Mouse (Mus musculus): ENCODE results near the gene Prm2. TPM values are rescaled to one million over a fixed set of nuclear protein-coding genes. Genes with fewer than 3 reads are reported as not detected.

Gene Prm2
- polyA plus RNA-seq (2011; ENCODE audit: insufficient read depth, insufficient read length, low read depth, missing spikeins): not detected in 2 replicates

DNA sequence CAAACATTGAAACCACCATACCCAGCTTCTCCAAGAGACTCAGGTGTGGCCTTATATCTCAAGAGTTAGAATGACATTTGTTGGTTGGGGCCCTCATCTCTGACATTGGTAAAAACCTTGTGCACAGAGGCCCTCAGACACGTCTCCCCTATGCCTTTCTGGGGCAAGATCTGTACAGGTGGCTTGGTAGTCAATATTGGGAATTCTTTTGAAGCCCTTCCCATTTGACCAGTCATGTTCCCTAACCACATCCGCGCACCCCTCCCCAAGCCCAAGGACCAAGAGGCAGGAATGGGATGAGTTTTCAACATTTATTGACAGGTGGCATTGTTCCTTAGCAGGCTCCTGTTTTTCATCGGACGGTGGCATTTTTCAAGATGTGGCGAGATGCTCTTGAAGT lies at the start of gene Prm2:
Prm2 (minus strand) TSS at position 101 of the 400 bp plus-strand sequence.
- H3K9me3 ChIP-seq (replicated peaks; ENCODE audit: control insufficient read depth, insufficient read depth, low read length, poor library complexity, severe bottlenecking): no peaks in the 10 kb centered on the region
- H3K4me1 ChIP-seq (ENCODE audit: control insufficient read depth, insufficient read depth, low read length): no peaks in the 10 kb centered on the region
- no peak within 1 kb of the TSS for H3K4me3 ChIP-seq (ENCODE audit: low read depth, low read length)
- no peak within 1 kb of the TSS for H3K27ac ChIP-seq (ENCODE audit: insufficient read depth, low read length)
- TF ChIP-seq POLR2A (IDR thresholded peaks at IDR 0.05; ENCODE audit: insufficient read depth, low read length): no peak
- TF ChIP-seq CTCF (IDR thresholded peaks at IDR 0.05; ENCODE audit: low read depth, low read length): no peak
- TF ChIP-seq EP300 (IDR thresholded peaks at IDR 0.05; ENCODE audit: insufficient read depth, low read depth, low read length): no peak
- no peaks in the 10 kb centered on the region for H3K36me3 ChIP-seq (ENCODE audit: control insufficient read depth, insufficient read depth, low read length, poor library complexity, severe bottlenecking)
- H3K27me3 ChIP-seq (ENCODE audit: control insufficient read depth, insufficient read depth, low read length, poor library complexity, severe bottlenecking): no peaks in the 10 kb centered on the region
- no peak within 1 kb of the TSS for H3K9ac ChIP-seq (ENCODE audit: low read depth, poor library complexity, severe bottlenecking)

DNA sequence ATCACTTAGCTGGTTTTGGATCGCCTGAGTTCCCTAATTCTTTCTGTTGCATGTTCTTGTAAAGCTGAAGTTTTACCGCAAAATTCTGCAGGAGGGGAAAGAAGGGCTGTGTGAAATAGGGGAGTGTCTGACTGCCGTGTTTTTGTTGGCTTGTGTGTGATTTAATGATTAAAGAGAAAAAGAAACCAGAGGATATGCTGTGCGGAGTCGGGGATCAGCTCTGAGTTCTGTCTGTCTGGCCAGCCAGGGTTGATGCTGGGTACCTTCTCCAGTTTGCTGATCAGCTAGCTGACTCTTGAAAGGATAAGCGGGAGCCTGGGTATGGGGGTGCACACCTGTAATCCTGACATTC lies 48.4 kb upstream of the Prm2 start:
- Histone ChIP-seq H3K4me3 (ENCODE audit: low read depth, low read length) (no peak overlapping the region), H3K36me3 (ENCODE audit: control insufficient read depth, insufficient read depth, low read length, poor library complexity, severe bottlenecking) (no peaks in the 10 kb centered on the region), H3K9me3 (replicated peaks; ENCODE audit: control insufficient read depth, insufficient read depth, low read length, poor library complexity, severe bottlenecking) (no peaks in the 10 kb centered on the region), H3K27me3 (ENCODE audit: control insufficient read depth, insufficient read depth, low read length, poor library complexity, severe bottlenecking) (no peaks in the 10 kb centered on the region), H3K27ac (ENCODE audit: insufficient read depth, low read length) (no peak overlapping the region), H3K4me1 (ENCODE audit: control insufficient read depth, insufficient read depth, low read length) (peaks cover 2% of the 10 kb centered on the region), H3K9ac (ENCODE audit: low read depth, poor library complexity, severe bottlenecking) (no peak overlapping the region)
- TF ChIP-seq EP300 (IDR thresholded peaks at IDR 0.05; ENCODE audit: insufficient read depth, low read depth, low read length) (no peak), POLR2A (IDR thresholded peaks at IDR 0.05; ENCODE audit: insufficient read depth, low read length) (no peak), CTCF (IDR thresholded peaks at IDR 0.05; ENCODE audit: low read depth, low read length) (no peak)

DNA sequence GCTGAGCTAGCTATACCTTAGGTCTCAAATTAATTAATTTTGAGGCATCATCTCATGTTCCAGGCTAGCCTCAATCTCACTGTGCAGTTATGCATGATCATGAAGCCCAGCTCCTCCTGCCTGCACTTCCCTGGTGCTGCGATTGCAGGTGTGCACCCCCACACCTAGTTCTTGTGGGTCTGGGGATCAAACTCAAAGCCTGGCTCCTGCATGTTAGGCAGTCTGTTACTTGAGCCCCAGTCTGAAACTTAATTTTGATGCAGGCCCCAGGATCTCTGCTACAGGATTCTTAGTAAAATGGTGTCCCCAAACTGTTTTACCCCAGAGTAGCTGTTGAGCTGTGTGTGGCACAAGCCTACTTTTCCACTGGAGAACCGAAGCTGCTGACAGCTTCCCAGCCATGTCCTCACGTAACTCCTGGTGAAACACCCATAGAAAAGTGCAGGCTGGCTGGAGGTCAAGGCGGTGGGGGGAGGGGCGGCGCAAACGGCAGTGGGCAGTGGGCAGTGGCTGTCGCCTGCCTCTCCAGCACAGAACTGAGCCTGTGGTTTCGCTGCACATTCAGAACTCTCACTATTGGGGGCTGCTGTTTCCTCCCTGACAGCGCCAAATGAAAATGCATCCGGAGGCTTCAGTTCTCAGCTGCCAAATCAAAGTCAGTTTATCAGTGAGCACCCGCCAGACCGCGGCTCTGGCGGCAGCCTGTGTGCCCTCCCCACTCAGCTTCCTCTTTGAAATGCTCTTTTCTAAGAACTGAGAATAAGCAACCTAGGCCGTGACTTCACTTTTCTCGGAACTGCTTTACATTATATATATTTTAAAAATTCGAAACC lies 47.8 kb upstream of the Prm2 start:
- Histone ChIP-seq H3K9ac (ENCODE audit: low read depth, poor library complexity, severe bottlenecking) (0 out of 2 replicates have a peak overlapping the region, but pooled peaks have one; percentile 1), H3K9me3 (replicated peaks; ENCODE audit: control insufficient read depth, insufficient read depth, low read length, poor library complexity, severe bottlenecking) (no peaks in the 10 kb centered on the region), H3K4me3 (ENCODE audit: low read depth, low read length) (peak overlapping the region; percentile 0; the same call in 1 of the 2 replicates), H3K27ac (ENCODE audit: insufficient read depth, low read length) (no peak overlapping the region), H3K36me3 (ENCODE audit: control insufficient read depth, insufficient read depth, low read length, poor library complexity, severe bottlenecking) (no peaks in the 10 kb centered on the region), H3K4me1 (ENCODE audit: control insufficient read depth, insufficient read depth, low read length) (peaks cover 2% of the 10 kb centered on the region), H3K27me3 (ENCODE audit: control insufficient read depth, insufficient read depth, low read length, poor library complexity, severe bottlenecking) (no peaks in the 10 kb centered on the region)
- no peak for TF ChIP-seq POLR2A (IDR thresholded peaks at IDR 0.05; ENCODE audit: insufficient read depth, low read length)
- TF ChIP-seq CTCF (IDR thresholded peaks at IDR 0.05; ENCODE audit: low read depth, low read length): no peak
- TF ChIP-seq EP300 (IDR thresholded peaks at IDR 0.05; ENCODE audit: insufficient read depth, low read depth, low read length): no peak

DNA sequence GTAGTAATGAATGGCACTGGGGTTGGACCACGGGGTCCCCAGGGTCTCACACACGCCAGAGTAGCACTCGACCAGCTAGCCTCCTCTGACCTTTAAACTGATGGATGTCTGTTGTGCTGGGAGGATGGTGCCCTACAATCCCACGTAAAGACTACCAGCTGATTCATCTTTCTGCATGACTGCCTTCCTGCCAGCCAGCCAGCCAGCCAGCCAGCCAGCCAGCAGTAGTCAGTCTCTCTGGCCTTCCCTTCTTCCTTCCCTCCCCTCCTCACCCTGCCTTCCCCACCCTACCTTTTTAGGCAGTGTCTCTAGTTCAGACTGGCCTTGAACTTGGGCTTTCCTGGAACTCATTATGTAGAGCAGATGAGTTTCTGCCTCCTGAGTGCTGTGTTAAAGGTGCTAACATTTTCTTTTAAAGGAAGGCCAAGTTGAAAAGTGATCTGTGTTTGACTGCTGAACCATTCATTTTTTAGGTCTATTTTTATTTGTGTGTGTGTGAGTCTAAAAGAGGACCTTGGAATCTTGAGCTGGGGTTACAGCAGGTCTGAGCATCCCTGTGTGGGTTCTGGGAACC lies 46.4 kb upstream of the Prm2 start:
- Histone ChIP-seq H3K36me3 (ENCODE audit: control insufficient read depth, insufficient read depth, low read length, poor library complexity, severe bottlenecking) (no peaks in the 10 kb centered on the region), H3K9me3 (replicated peaks; ENCODE audit: control insufficient read depth, insufficient read depth, low read length, poor library complexity, severe bottlenecking) (no peaks in the 10 kb centered on the region), H3K4me1 (ENCODE audit: control insufficient read depth, insufficient read depth, low read length) (peaks cover 2% of the 10 kb centered on the region), H3K27me3 (ENCODE audit: control insufficient read depth, insufficient read depth, low read length, poor library complexity, severe bottlenecking) (no peaks in the 10 kb centered on the region), H3K27ac (ENCODE audit: insufficient read depth, low read length) (no peak overlapping the region), H3K9ac (ENCODE audit: low read depth, poor library complexity, severe bottlenecking) (no peak overlapping the region), H3K4me3 (ENCODE audit: low read depth, low read length) (no peak overlapping the region)
- TF ChIP-seq EP300 (IDR thresholded peaks at IDR 0.05; ENCODE audit: insufficient read depth, low read depth, low read length): no peak
- TF ChIP-seq CTCF (IDR thresholded peaks at IDR 0.05; ENCODE audit: low read depth, low read length): no peak
- no peak for TF ChIP-seq POLR2A (IDR thresholded peaks at IDR 0.05; ENCODE audit: insufficient read depth, low read length)

DNA sequence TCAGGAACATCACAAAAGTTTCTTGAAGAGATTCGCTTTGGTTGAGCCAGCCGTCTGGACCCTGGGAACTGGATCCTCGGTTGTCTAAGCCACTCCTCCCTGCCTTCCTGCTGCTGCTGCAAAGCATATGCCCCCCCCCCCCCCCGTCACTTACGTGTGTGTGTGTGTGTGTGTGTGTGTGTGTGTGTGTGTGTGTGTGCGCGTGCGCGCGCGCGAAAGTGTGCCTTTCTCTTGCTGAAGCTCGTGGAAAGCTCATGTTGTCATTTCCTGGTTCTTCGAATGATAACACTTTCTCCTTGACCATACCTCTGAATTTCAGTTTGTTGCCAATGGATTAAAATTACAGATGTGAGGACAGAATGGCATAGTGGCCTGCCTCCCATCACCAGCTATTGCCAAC lies 44.1 kb upstream of the Prm2 start:
- H3K27me3 ChIP-seq (ENCODE audit: control insufficient read depth, insufficient read depth, low read length, poor library complexity, severe bottlenecking): no peaks in the 10 kb centered on the region
- H3K9ac ChIP-seq (ENCODE audit: low read depth, poor library complexity, severe bottlenecking): no peak overlapping the region
- no peak overlapping the region for H3K27ac ChIP-seq (ENCODE audit: insufficient read depth, low read length)
- H3K4me1 ChIP-seq (ENCODE audit: control insufficient read depth, insufficient read depth, low read length): peaks cover 2% of the 10 kb centered on the region
- no peaks in the 10 kb centered on the region for H3K36me3 ChIP-seq (ENCODE audit: control insufficient read depth, insufficient read depth, low read length, poor library complexity, severe bottlenecking)
- H3K9me3 ChIP-seq (replicated peaks; ENCODE audit: control insufficient read depth, insufficient read depth, low read length, poor library complexity, severe bottlenecking): no peaks in the 10 kb centered on the region
- no peak overlapping the region for H3K4me3 ChIP-seq (ENCODE audit: low read depth, low read length)
- TF ChIP-seq CTCF (IDR thresholded peaks at IDR 0.05; ENCODE audit: low read depth, low read length) (no peak), EP300 (IDR thresholded peaks at IDR 0.05; ENCODE audit: insufficient read depth, low read depth, low read length) (no peak), POLR2A (IDR thresholded peaks at IDR 0.05; ENCODE audit: insufficient read depth, low read length) (no peak)

Measured in ES-Bruce4 (cell line).